13 mouse cellular contexts compared by ENCODE assay signal in genomic region chr5:52630541-52630940, GRCm38 (mm10).
"Had no signal": no experiment of that assay in that cellular context is flagged by ENCODE, and none has a peak within 500 bp of the region (broad histone marks: within the 10 kb centered on the region; RNA-seq: fewer than 3 reads in every experiment).

No protein-coding gene starts in this region.

- DNase-seq: kidney, adult 2 months; layer of hippocampus, adult 9-11 months; liver; lung, adult 18-20 months; lung, postnatal 10 days; lung, postnatal 4 days; right cerebral cortex, adult 18-20 months; right cerebral cortex, postnatal 14 days; right cerebral cortex, postnatal 4 days; spleen, adult 18-20 months; thymus, adult 18-20 months; thymus, postnatal 14 days; thymus, postnatal 4 days had no signal
